Mouse (Mus musculus) R1 (cell line): Measurements from ENCODE around the gene Btn2a2.

Source experiments
- DNase-seq: peaks from one replicate; pipeline ENCODE4 v3.0.0-alpha.2; 2018; ENCODE audit warnings: low read depth, low spot score

Btn2a2 gene

GRCm38 (mm10) chr13:23497656-23498321, 9.1 kb upstream of the Btn2a2 start:
- DNase-seq: peak; percentile 86

GRCm38 (mm10) chr13:23495526-23495925, 6.9 kb upstream of the Btn2a2 start:
- DNase-seq: peak; percentile 61

- DNase-seq: peak; percentile 98
These were observed 3.3 kb upstream of the Btn2a2 start for GRCm38 (mm10) chr13:23491990-23492389.

GRCm38 (mm10) chr13:23491263-23491662, 2.6 kb upstream of the Btn2a2 start:
- no peak for DNase-seq

- DNase-seq: no peak
These were observed 2.2 kb upstream of the Btn2a2 start for GRCm38 (mm10) chr13:23490863-23491262.

GRCm38 (mm10) chr13:23485271-23485670, 3.4 kb downstream of the Btn2a2 start:
- DNase-seq: no peak

GRCm38 (mm10) chr13:23483153-23483552, 5.5 kb downstream of the Btn2a2 start:
- no peak for DNase-seq

- DNase-seq: no peak
These were observed 13.0 kb downstream of the Btn2a2 start for GRCm38 (mm10) chr13:23475658-23476057.

GRCm38 (mm10) chr13:23466911-23467310, 21.7 kb downstream of the Btn2a2 start:
- DNase-seq: peak; percentile 92

- no peak for DNase-seq
These were observed 22.4 kb downstream of the Btn2a2 start for GRCm38 (mm10) chr13:23466306-23466705.

GRCm38 (mm10) chr13:23465600-23466109, 23.0 kb downstream of the Btn2a2 start, which contains the start of gene Btn1a1:
Gene Btn1a1 (minus strand): TSS chr13:23465901.
- DNase-seq: peak; percentile 67

GRCm38 (mm10) chr13:23464841-23465366, 23.8 kb downstream of the Btn2a2 start:
- DNase-seq: no peak

GRCm38 (mm10) chr13:23464224-23464637, 24.4 kb downstream of the Btn2a2 start:
- DNase-seq: no peak

GRCm38 (mm10) chr13:23463381-23464223, 25.1 kb downstream of the Btn2a2 start:
- peak; percentile 91 for DNase-seq

GRCm38 (mm10) chr13:23462669-23463068, 26.0 kb downstream of the Btn2a2 start:
- no peak for DNase-seq

- DNase-seq: no peak
These were observed 26.6 kb downstream of the Btn2a2 start for GRCm38 (mm10) chr13:23462063-23462462.

GRCm38 (mm10) chr13:23459264-23459846, 29.3 kb downstream of the Btn2a2 start:
- DNase-seq: peak; percentile 62

- no peak for DNase-seq
These were observed 34.7 kb downstream of the Btn2a2 start for GRCm38 (mm10) chr13:23453926-23454325.

GRCm38 (mm10) chr13:23453362-23453862, 35.2 kb downstream of the Btn2a2 start:
- peak; percentile 89 for DNase-seq

- DNase-seq: peak; percentile 91
These were observed 38.3 kb downstream of the Btn2a2 start for GRCm38 (mm10) chr13:23450398-23450797.

- peak; percentile 95 for DNase-seq
These were observed 39.2 kb downstream of the Btn2a2 start for GRCm38 (mm10) chr13:23449235-23450095.
